Mouse (Mus musculus): Measurements from ENCODE around the gene Stard5.
A peak's percentile ranks its signal among the peaks of the same experiment; 100 is the strongest.

GRCm38 (mm10) chr7:83695449-83696212 lies 63.9 kb downstream of the Stard5 start:
- peak; percentile 50 for TF ChIP-seq CTCF (IDR thresholded peaks at IDR 0.05; ENCODE audit: insufficient read depth, low read length)
- TF ChIP-seq POLR2A (IDR thresholded peaks at IDR 0.05; ENCODE audit: borderline replicate concordance, extremely low read depth, low read depth, low read length), result no peak
